Mouse (Mus musculus): ENCODE data around the gene Khdc3. TPM values are rescaled to one million over a fixed set of nuclear protein-coding genes. Genes with fewer than 3 reads are reported as not detected.

The Khdc3 gene
- under 1 TPM; 0.44 to 0.76 TPM for polyA plus RNA-seq (2017; shearing (Covaris generic))

GRCm38 (mm10) chr9:73101536-73101935, at the start of gene Khdc3:
TSS of gene Khdc3 (plus strand) at chr9:73101836.

GRCm38 (mm10) chr9:73102181-73102580, 545 bp downstream of the Khdc3 start, which contains the start of gene Gm20509:
TSS of gene Gm20509 (plus strand) at chr9:73102470.

GRCm38 (mm10) chr9:73112919-73113906, 11.6 kb downstream of the Khdc3 start, which contains the start of gene Rsl24d1:
TSS of gene Rsl24d1 (plus strand) at chr9:73113426.

Other genes starting within 250 kb of the Khdc3 start
- gene Pygo1, start 176.2 kb upstream of the Khdc3 start, polyA plus RNA-seq (2017; shearing (Covaris generic)), result under 1 TPM; 0.04 to 0.64 TPM
- 1 to 10 TPM; 2.5 to 2.9 TPM for gene Dyx1c1, start 143.1 kb upstream of the Khdc3 start, polyA plus RNA-seq (2017; shearing (Covaris generic))
- gene Gm44503, start 143.0 kb upstream of the Khdc3 start, polyA plus RNA-seq (2017; shearing (Covaris generic)), result not detected
- gene Ccpg1os, start 116.5 kb upstream of the Khdc3 start, polyA plus RNA-seq (2017; shearing (Covaris generic)), result 1 to 10 TPM; 6.6 to 9.5 TPM
- 100 to 1,000 TPM; 102 to 125 TPM for gene Ccpg1, start 116.4 kb upstream of the Khdc3 start, polyA plus RNA-seq (2017; shearing (Covaris generic))
- gene Pigb, start 61.5 kb upstream of the Khdc3 start, polyA plus RNA-seq (2017; shearing (Covaris generic)), result 10 to 100 TPM; 22.8 to 32.5 TPM
- gene Rab27a, start 57.0 kb upstream of the Khdc3 start, polyA plus RNA-seq (2017; shearing (Covaris generic)), result 10 to 100 TPM; 49.9 to 53.0 TPM
- not detected for gene Gm20509, start 634 bp downstream of the Khdc3 start, polyA plus RNA-seq (2017; shearing (Covaris generic))
- gene Rsl24d1, start 11.6 kb downstream of the Khdc3 start, polyA plus RNA-seq (2017; shearing (Covaris generic)), result 10 to 100 TPM; 64.6 to 74.7 TPM